Mouse (Mus musculus) erythroblast, embryonic 14.5 days (primary cell): ENCODE results near the gene Krtap1-3. TPM values are rescaled to one million over a fixed set of nuclear protein-coding genes. Genes with fewer than 3 reads are reported as not detected.

Experiments used
- H3K27me3 ChIP-seq: 2 replicates; pipeline ENCODE4 v1.6.1; 2012; ENCODE audit warnings: inconsistent platforms; ENCODE audit not compliant: control insufficient read depth
- H3K36me3 ChIP-seq: 2 replicates; pipeline ENCODE4 v1.6.1; 2012; ENCODE audit warnings: mild to moderate bottlenecking, inconsistent platforms; ENCODE audit not compliant: control insufficient read depth
- H3K4me1 ChIP-seq: 2 replicates; pipeline ENCODE4 v1.6.1; 2012; ENCODE audit warnings: inconsistent platforms; ENCODE audit not compliant: control insufficient read depth
- H3K4me3 ChIP-seq: replicated peaks from 2 replicates; pipeline ENCODE3; 2012; ENCODE audit warnings: moderate library complexity, mild to moderate bottlenecking, inconsistent platforms
- H3K9me3 ChIP-seq: 2 replicates; pipeline ENCODE4 v1.6.1; 2012; ENCODE audit warnings: low read length, inconsistent platforms, mixed read lengths; ENCODE audit not compliant: control insufficient read depth
- GATA1 ChIP-seq: IDR thresholded peaks from 2 replicates; pipeline ENCODE4 v1.6.1; 2012; ENCODE audit warnings: low read length, inconsistent platforms, mixed read lengths
- TAL1 ChIP-seq: IDR thresholded peaks from 3 replicates; pipeline ENCODE4 v1.6.1; 2012; ENCODE audit warnings: low read length, inconsistent platforms, mixed read lengths
- polyA plus RNA-seq: library from polyadenylated mRNA; stranded (reverse); fragments of >175 nt; gene quantifications from 2 replicates; pipeline ENCODE4 v1.2.3, GENCODE M21; 2012

Gene Krtap1-3
- polyA plus RNA-seq, 1 experiment = not detected

DNA sequence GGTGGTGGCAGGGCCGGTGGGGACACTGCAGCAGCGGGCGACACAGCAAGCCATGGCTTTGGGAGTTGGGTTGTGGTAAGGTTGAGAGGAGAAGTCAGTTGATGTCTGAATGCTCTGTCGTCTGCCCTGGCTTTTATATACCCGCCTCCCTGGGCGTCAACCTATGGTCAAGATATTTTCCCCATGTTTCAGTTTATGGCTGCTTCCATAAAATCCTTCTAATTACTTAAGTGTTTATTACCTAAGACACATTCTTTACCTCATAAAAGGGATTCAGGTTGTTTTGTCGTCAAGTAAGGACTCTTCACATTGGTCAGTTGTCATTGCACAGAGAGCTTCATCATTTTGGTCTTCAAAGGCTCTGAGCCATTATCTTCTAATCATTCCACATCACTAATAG lies 24.6 kb downstream of the Krtap1-3 start, which contains the start of gene Krtap3-1:
Krtap3-1 (minus strand) TSS at position 101 of the 400 bp plus-strand sequence.
- H3K4me3 ChIP-seq = no peak within 1 kb of the TSS
- TF ChIP-seq GATA1 (no peak), TAL1 (no peak)
- no peaks in the 10 kb centered on the region for H3K36me3 ChIP-seq
- no peaks in the 10 kb centered on the region for H3K27me3 ChIP-seq
- no peaks in the 10 kb centered on the region for H3K4me1 ChIP-seq
- 0 out of 2 replicates have a peak, but pooled peaks cover 2% of the 10 kb centered on the region for H3K9me3 ChIP-seq

DNA sequence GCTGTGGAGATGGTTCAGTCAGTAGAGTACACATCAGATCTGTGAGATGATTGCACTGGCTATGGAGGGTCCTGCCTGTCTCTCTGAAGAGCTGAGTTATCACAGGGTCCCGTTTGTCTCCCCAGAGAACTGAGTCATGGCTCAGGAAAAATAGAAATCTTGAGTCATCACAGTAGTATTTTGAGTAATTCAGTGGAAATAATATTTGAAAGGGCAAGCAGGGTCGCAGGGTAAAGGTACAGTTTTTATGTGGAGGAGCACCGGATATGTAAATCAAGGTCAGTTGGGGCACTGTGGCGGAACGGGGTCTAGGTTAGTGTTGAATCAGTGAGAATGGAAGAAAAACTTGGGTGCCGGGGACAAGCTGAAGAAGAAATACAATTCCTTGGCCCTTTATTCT lies 28.6 kb downstream of the Krtap1-3 start:
- Histone ChIP-seq H3K27me3 (no peaks in the 10 kb centered on the region), H3K4me3 (no peak overlapping the region)
- TF ChIP-seq TAL1 = no peak

DNA sequence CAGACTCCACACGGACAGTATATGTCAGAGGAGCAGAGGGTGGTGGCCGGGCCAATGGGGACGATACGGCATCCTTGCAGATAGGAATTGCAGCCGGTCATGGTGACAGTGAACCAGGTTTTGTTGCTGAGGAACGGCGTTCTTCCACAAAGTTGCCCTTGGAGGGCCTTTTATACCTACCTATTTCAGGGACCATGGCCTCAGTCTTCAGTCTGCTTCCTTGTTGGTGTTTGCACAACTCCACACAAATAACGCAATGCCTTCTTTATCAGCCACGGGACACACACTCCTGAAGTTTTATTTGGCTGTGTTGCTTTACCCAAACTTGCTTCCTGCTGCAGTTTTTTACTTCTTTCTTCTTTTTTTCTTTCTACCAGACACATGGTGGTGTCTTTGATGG lies 31.8 kb downstream of the Krtap1-3 start, which contains the start of gene Gm11939:
Gm11939 (minus strand) TSS at position 101 of the 400 bp plus-strand sequence.
- no peak within 1 kb of the TSS for H3K4me3 ChIP-seq
- H3K9me3 ChIP-seq = no peaks in the 10 kb centered on the region
- no peaks in the 10 kb centered on the region for H3K4me1 ChIP-seq
- H3K36me3 ChIP-seq = no peaks in the 10 kb centered on the region
- H3K27me3 ChIP-seq = no peaks in the 10 kb centered on the region
- TF ChIP-seq GATA1 (no peak), TAL1 (no peak)

More for the DNA sequence above, 28.6 kb downstream of the Krtap1-3 start:
- H3K4me1 ChIP-seq = no peaks in the 10 kb centered on the region
- no peaks in the 10 kb centered on the region for H3K36me3 ChIP-seq
- 0 out of 2 replicates have a peak, but pooled peaks cover 2% of the 10 kb centered on the region for H3K9me3 ChIP-seq

DNA sequence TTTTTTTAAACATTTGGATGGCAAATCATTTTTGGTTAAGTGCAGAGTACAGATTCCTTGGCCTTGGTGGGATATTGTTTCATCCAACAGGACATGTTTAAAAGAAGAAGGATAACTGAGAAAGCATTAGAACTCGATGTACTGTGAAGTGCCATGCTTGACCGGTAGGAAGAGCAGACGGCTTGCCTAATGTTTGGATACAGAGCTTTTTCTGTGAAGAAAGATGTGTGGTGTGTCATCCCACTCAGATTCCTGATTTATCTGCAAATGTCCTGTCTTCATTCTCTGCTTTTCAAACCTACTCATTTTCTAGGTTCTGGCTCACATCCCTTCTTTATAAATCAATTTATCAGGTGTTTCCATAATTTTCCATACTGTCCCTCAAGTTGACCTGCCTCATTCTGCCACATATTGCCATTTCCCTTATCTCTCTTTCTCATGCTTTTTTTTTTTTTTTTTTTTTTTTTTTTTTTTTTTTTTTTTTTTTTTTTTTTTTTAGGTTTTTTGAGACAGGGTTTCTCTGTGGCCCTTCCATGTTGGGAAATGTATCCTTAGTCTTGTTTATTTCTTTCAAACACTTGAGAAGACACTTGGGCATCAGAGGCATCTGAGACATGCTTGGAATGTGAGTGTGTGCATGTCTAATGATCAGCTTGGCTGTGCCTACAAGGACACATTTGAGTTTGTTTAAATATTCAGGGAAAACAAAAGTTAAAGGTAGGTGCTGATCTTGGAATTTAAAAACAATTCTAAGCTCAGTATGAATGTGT lies 33.0 kb downstream of the Krtap1-3 start:
- Histone ChIP-seq H3K4me1 (no peaks in the 10 kb centered on the region), H3K36me3 (no peaks in the 10 kb centered on the region), H3K9me3 (no peaks in the 10 kb centered on the region), H3K4me3 (no peak overlapping the region), H3K27me3 (no peaks in the 10 kb centered on the region)
- TF ChIP-seq TAL1 (no peak), GATA1 (no peak)

DNA sequence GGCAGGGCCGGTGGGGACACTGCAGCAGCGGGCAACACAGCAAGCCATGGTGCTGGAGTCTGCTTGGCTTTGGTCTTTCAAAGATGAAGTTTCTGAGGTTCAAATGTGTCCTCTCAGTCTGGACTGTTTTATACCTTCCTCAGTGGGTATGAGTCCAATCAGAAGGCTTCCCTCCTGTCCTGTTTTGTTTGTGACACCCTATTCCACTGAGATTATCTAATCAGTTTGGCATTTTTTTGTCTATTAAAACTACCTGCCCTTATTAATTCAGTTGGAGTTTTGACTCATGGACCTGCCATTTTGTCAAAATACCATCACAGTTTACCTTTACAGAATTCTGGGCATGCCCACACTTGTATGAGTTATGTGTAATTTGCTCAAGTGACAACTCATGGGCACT lies 34.4 kb downstream of the Krtap1-3 start, which contains the start of gene Krtap3-2:
Krtap3-2 (minus strand) TSS at position 101 of the 400 bp plus-strand sequence.
- Histone ChIP-seq H3K36me3 (no peaks in the 10 kb centered on the region), H3K4me3 (no peak within 1 kb of the TSS), H3K9me3 (no peaks in the 10 kb centered on the region), H3K27me3 (no peaks in the 10 kb centered on the region), H3K4me1 (no peaks in the 10 kb centered on the region)
- TF ChIP-seq GATA1 (no peak), TAL1 (no peak)

DNA sequence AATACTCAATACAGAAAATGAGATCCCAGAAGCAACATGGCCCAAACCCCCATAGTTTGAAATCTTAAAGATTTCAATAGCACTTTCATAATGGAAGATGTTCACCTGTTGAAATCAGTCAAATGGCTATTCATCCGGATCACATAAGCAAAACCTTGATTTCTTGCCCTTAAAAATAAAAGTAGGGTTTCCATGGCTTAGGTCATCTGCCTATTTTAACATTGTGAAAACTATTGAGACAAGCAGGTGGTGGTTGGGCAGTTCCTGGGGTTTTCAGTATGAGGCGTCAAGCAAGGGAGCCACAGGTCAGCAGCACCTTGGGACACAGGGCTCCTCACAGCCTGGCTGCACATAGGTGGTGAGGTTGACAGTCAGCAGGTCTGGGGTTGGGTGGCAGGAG lies 34.9 kb downstream of the Krtap1-3 start:
- Histone ChIP-seq H3K4me3 (no peak overlapping the region), H3K9me3 (no peaks in the 10 kb centered on the region), H3K4me1 (no peaks in the 10 kb centered on the region), H3K27me3 (no peaks in the 10 kb centered on the region), H3K36me3 (no peaks in the 10 kb centered on the region)
- TF ChIP-seq TAL1 (no peak), GATA1 (no peak)

DNA sequence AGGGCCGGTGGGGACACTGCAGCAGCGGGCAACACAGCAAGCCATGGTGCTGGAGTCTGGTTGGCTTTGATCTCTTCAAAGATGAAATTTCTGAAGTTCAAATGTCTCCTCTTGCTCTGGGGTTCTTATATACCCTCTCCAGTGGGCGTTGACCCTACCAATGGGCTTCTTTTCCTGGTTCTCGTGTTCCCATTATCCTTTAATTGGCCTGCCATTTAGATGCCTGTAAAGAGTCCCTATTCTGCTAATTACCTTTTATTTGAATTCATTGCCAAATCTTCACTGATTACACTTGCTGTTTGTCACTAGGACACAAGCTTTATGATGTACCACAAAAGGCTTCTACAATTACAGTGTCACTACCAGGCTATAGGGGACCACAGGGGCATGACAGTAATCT lies 40.4 kb downstream of the Krtap1-3 start, which contains the start of gene Krtap3-3:
Krtap3-3 (minus strand) TSS at position 101 of the 400 bp plus-strand sequence.
- H3K27me3 ChIP-seq = no peaks in the 10 kb centered on the region
- no peaks in the 10 kb centered on the region for H3K9me3 ChIP-seq
- no peaks in the 10 kb centered on the region for H3K4me1 ChIP-seq
- no peak for TF ChIP-seq TAL1
- TF ChIP-seq GATA1 = no peak
- H3K36me3 ChIP-seq = no peaks in the 10 kb centered on the region
- H3K4me3 ChIP-seq = no peak within 1 kb of the TSS

DNA sequence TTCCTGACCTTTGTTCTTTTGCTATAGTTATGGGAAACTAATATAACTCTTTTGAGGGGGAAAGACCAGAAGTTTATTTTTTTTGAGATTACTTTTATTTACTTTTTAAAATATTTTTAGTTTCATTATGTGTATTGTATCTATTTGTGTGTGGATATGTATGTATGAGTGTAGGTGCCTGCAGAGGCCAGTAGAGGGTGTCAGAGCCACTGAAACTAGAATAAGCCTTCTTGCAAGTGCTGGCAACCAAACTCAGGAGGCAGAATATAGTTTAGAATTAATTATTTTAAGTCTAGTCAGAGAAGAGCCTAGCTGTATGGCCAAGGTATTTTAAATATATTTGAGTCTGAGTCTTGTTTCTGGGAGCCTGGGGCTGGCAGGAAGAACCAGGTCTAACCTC lies 43.2 kb downstream of the Krtap1-3 start:
- H3K4me3 ChIP-seq = no peak overlapping the region
- H3K27me3 ChIP-seq = no peaks in the 10 kb centered on the region
- peaks cover under 1% of the 10 kb centered on the region; the same call in 1 of the 2 replicates for H3K9me3 ChIP-seq
- no peaks in the 10 kb centered on the region for H3K36me3 ChIP-seq
- no peaks in the 10 kb centered on the region for H3K4me1 ChIP-seq
- TF ChIP-seq TAL1 = no peak
- no peak for TF ChIP-seq GATA1

Other genes with a start within 250 kb of the Krtap1-3 start
- not detected in 2 replicates for gene Krt27, start 240.2 kb downstream of the Krtap1-3 start, polyA plus RNA-seq
- gene Krt28, start 216.4 kb downstream of the Krtap1-3 start, polyA plus RNA-seq = not detected in 2 replicates
- gene Krt10, start 202.0 kb downstream of the Krtap1-3 start, polyA plus RNA-seq = 0.22 and 0.51 TPM in 2 replicates
- not detected in 2 replicates for gene Krt12, start 169.1 kb downstream of the Krtap1-3 start, polyA plus RNA-seq
- gene Krt20, start 153.2 kb downstream of the Krtap1-3 start, polyA plus RNA-seq = not detected in 2 replicates
- not detected in 2 replicates for gene Krt23, start 98.2 kb downstream of the Krtap1-3 start, polyA plus RNA-seq
- gene Krt39, start 70.0 kb downstream of the Krtap1-3 start, polyA plus RNA-seq = not detected in 2 replicates
- gene Krt40, start 48.2 kb downstream of the Krtap1-3 start, polyA plus RNA-seq = not detected in 2 replicates
- gene Krtap3-3, start 40.5 kb downstream of the Krtap1-3 start, polyA plus RNA-seq = not detected in 2 replicates
- not detected in 2 replicates for gene Krtap3-2, start 34.5 kb downstream of the Krtap1-3 start, polyA plus RNA-seq
- not detected in 2 replicates for gene Gm11939, start 31.9 kb downstream of the Krtap1-3 start, polyA plus RNA-seq
- not detected in 2 replicates for gene Krtap3-1, start 24.7 kb downstream of the Krtap1-3 start, polyA plus RNA-seq
- not detected in 2 replicates for gene Krtap1-5, start 10.3 kb downstream of the Krtap1-3 start, polyA plus RNA-seq
- gene Krtap1-4, start 7.7 kb downstream of the Krtap1-3 start, polyA plus RNA-seq = not detected in 2 replicates
- gene Krtap9-3, start 6.8 kb upstream of the Krtap1-3 start, polyA plus RNA-seq = not detected in 2 replicates
- gene Gm11938, start 12.0 kb upstream of the Krtap1-3 start, polyA plus RNA-seq = not detected in 2 replicates
- not detected in 2 replicates for gene Gm11937, start 18.9 kb upstream of the Krtap1-3 start, polyA plus RNA-seq
- gene Krtap2-4, start 23.5 kb upstream of the Krtap1-3 start, polyA plus RNA-seq = not detected in 2 replicates
- gene Gm11562, start 29.1 kb upstream of the Krtap1-3 start, polyA plus RNA-seq = not detected in 2 replicates
- gene Krtap4-1, start 36.9 kb upstream of the Krtap1-3 start, polyA plus RNA-seq = not detected in 2 replicates
- not detected in 2 replicates for gene Krtap4-2, start 43.7 kb upstream of the Krtap1-3 start, polyA plus RNA-seq
- not detected in 2 replicates for gene Krtap4-7, start 52.8 kb upstream of the Krtap1-3 start, polyA plus RNA-seq
- not detected in 2 replicates for gene Gm11555, start 58.9 kb upstream of the Krtap1-3 start, polyA plus RNA-seq
- not detected in 2 replicates for gene Gm11563, start 67.6 kb upstream of the Krtap1-3 start, polyA plus RNA-seq
- not detected in 2 replicates for gene Krtap4-6, start 74.6 kb upstream of the Krtap1-3 start, polyA plus RNA-seq
- not detected in 2 replicates for gene Gm14190, start 99.4 kb upstream of the Krtap1-3 start, polyA plus RNA-seq
- gene Gm14180, start 143.0 kb upstream of the Krtap1-3 start, polyA plus RNA-seq = not detected in 2 replicates
- gene Gm11595, start 181.6 kb upstream of the Krtap1-3 start, polyA plus RNA-seq = not detected in 2 replicates
- gene Krtap4-8, start 189.4 kb upstream of the Krtap1-3 start, polyA plus RNA-seq = not detected in 2 replicates
- not detected in 2 replicates for gene Krtap4-9, start 193.9 kb upstream of the Krtap1-3 start, polyA plus RNA-seq
- not detected in 2 replicates for gene Gm11596, start 202.1 kb upstream of the Krtap1-3 start, polyA plus RNA-seq
- not detected in 2 replicates for gene Gm11569, start 207.6 kb upstream of the Krtap1-3 start, polyA plus RNA-seq
- gene Gm11554, start 213.1 kb upstream of the Krtap1-3 start, polyA plus RNA-seq = not detected in 2 replicates
- gene Krtap4-13, start 218.6 kb upstream of the Krtap1-3 start, polyA plus RNA-seq = not detected in 2 replicates
- not detected in 2 replicates for gene Gm11564, start 224.3 kb upstream of the Krtap1-3 start, polyA plus RNA-seq
- gene 2300003K06Rik, start 246.7 kb upstream of the Krtap1-3 start, polyA plus RNA-seq = not detected in 2 replicates